Mouse (Mus musculus) stomach, postnatal 0 days (tissue): ENCODE data around the gene Snrnp35.

ENCODE experiments used
- CTCF ChIP-seq: IDR thresholded peaks from 2 replicates; pipeline ENCODE4 v1.5.1; 2016; ENCODE audit warnings: antibody characterized with exemption, low read depth, mild to moderate bottlenecking, moderate library complexity
- EP300 ChIP-seq: optimal IDR thresholded peaks from 2 replicates; pipeline ENCODE3; 2016; ENCODE audit warnings: antibody characterized with exemption

DNA sequence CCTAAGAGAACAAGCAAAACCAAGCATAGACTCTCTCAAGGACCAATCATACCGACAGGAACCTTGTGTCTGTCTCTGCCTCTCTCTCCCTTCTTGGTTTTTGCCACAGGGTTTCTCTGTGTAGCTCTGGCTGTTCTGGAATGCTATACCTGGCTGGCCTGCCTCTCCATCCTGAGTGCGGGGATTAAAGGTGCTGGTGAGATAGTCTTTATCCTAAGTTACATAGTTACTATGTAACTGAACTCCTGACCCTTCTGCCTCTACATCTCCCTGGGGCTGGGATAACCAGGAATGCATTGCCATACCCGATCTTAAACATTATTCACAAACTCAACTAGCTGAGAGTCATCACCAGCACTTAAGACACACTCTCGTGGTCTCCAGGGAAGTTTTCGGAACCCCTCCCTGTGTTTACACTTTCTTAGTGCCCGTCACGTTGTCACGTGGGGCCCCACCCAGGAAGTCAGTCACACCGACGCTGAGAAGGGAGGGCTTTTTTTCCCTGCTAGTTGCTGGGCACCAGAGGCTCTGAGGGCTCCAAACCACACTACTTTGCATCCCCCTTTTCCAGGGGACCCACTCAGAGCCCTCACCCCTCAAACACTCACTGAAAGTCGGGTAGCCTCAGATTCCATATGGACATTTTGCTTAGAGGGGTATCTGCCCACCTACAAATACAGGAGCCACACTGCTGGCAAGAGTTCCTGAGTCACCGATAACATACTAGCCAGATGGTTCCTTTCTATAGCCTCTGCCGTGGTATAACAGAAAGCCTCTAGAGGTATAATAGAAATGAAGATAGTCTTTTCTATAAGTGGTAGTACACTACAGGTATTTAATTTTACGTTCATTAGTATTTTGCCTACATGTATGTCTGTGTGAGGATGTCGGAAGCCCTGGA, 13.9 kb downstream of the Snrnp35 start:
- TF ChIP-seq CTCF (no peak), EP300 (no peak)
